Mouse (Mus musculus): ENCODE results near the gene Lmnb2.
A peak's percentile ranks its signal among the peaks of the same experiment; 100 is the strongest.

Gene Lmnb2

GRCm38 (mm10) chr10:80917779-80918434 lies at the start of gene Lmnb2:
Gene Lmnb2, minus strand, starts transcription at chr10:80918245.
- DNase-seq: peak; percentile 73

- DNase-seq: no peak
These were observed 49.1 kb upstream of the Lmnb2 start for GRCm38 (mm10) chr10:80967101-80967656.

- no peak for DNase-seq
These were observed 48.3 kb upstream of the Lmnb2 start for GRCm38 (mm10) chr10:80966296-80966695.

- no peak for DNase-seq
These were observed 45.3 kb upstream of the Lmnb2 start for GRCm38 (mm10) chr10:80963031-80963975.

GRCm38 (mm10) chr10:80962585-80962984 lies 44.5 kb upstream of the Lmnb2 start:
- no peak for DNase-seq

GRCm38 (mm10) chr10:80962051-80962472 lies 44.0 kb upstream of the Lmnb2 start:
- DNase-seq: no peak

- no peak for DNase-seq
These were observed 42.8 kb upstream of the Lmnb2 start for GRCm38 (mm10) chr10:80960551-80961508.

- DNase-seq: no peak
These were observed 41.1 kb upstream of the Lmnb2 start for GRCm38 (mm10) chr10:80958979-80959637.

GRCm38 (mm10) chr10:80957791-80958190 lies 39.7 kb upstream of the Lmnb2 start:
- no peak for DNase-seq

- DNase-seq: no peak
These were observed 38.9 kb upstream of the Lmnb2 start for GRCm38 (mm10) chr10:80956901-80957300.

GRCm38 (mm10) chr10:80956385-80956784 lies 38.3 kb upstream of the Lmnb2 start:
- no peak for DNase-seq

- DNase-seq: peak; percentile 62
These were observed 37.5 kb upstream of the Lmnb2 start for GRCm38 (mm10) chr10:80955536-80955935.

GRCm38 (mm10) chr10:80954843-80955242 lies 36.8 kb upstream of the Lmnb2 start:
- DNase-seq: no peak

- no peak for DNase-seq
These were observed 36.4 kb upstream of the Lmnb2 start for GRCm38 (mm10) chr10:80954415-80954814.

- no peak for DNase-seq
These were observed 34.4 kb upstream of the Lmnb2 start for GRCm38 (mm10) chr10:80952449-80952848.

GRCm38 (mm10) chr10:80951761-80952390 lies 33.8 kb upstream of the Lmnb2 start:
- no peak for DNase-seq

GRCm38 (mm10) chr10:80950314-80950713 lies 32.3 kb upstream of the Lmnb2 start:
- DNase-seq: no peak

- no peak for DNase-seq
These were observed 31.0 kb upstream of the Lmnb2 start for GRCm38 (mm10) chr10:80949081-80949480.

- DNase-seq: no peak
These were observed 30.5 kb upstream of the Lmnb2 start for GRCm38 (mm10) chr10:80948570-80948969.

GRCm38 (mm10) chr10:80947802-80948201 lies 29.8 kb upstream of the Lmnb2 start:
- no peak for DNase-seq

GRCm38 (mm10) chr10:80946684-80947437 lies 28.8 kb upstream of the Lmnb2 start:
- DNase-seq: no peak

Data from thymus, postnatal 14 days (tissue).